Mouse (Mus musculus): ENCODE results near the gene Pctp.

- no peak for TF ChIP-seq CTCF (IDR thresholded peaks at IDR 0.05; ENCODE audit: low read depth, low read length)
- TF ChIP-seq GATA1 (IDR thresholded peaks at IDR 0.05; ENCODE audit: borderline replicate concordance, low read length): no peak
- no peak for TF ChIP-seq GATA2 (IDR thresholded peaks at IDR 0.05; ENCODE audit: borderline replicate concordance, low read depth, low read length)
- no peak for TF ChIP-seq TAL1 (conservative IDR thresholded peaks at IDR 0.05; ENCODE audit: low read depth, low read length)
Observed at GRCm38 (mm10) chr11:90003386-90003785, 692 bp upstream of the Pctp start.

All from G1E (cell line).